Mouse (Mus musculus) neural tube, embryonic 14.5 days (tissue): ENCODE measurements around the gene Gm7029. TPM values are rescaled to one million over a fixed set of nuclear protein-coding genes. Genes with fewer than 3 reads are reported as not detected.

Experiments
- ATAC-seq: fragments of 200-750 bp; cut with Nextera tagmentation; 2 replicates; pipeline ENCODE4 v1.8.0; 2017; ENCODE audit warnings: low read depth, mild to moderate bottlenecking, moderate TSS enrichment, moderate library complexity
- H3K27ac ChIP-seq: fragments of 300-500 bp; sonication (generic); 2 replicates; pipeline ENCODE4 v1.5.1; 2014; ENCODE audit warnings: low read depth, mild to moderate bottlenecking, control low read depth, low read length, moderate library complexity, mixed read lengths
- H3K27me3 ChIP-seq: fragments of 300-500 bp; sonication (generic); 2 replicates; pipeline ENCODE4 v1.6.1; 2014; ENCODE audit warnings: low read length; ENCODE audit not compliant: control insufficient read depth, insufficient read depth
- H3K36me3 ChIP-seq: fragments of 300-500 bp; sonication (generic); 2 replicates; pipeline ENCODE4 v1.6.1; 2014; ENCODE audit warnings: low read length, mixed read lengths; ENCODE audit not compliant: control insufficient read depth, insufficient read depth
- H3K4me1 ChIP-seq: fragments of 300-500 bp; sonication (generic); 2 replicates; pipeline ENCODE4 v1.6.1; 2014; ENCODE audit warnings: low read length; ENCODE audit not compliant: control insufficient read depth, insufficient read depth
- H3K4me2 ChIP-seq: fragments of 300-500 bp; sonication (generic); 2 replicates; pipeline ENCODE4 v1.6.1; 2014; ENCODE audit warnings: mild to moderate bottlenecking, low read depth, low read length, control low read depth
- H3K4me3 ChIP-seq: fragments of 300-500 bp; sonication (generic); 2 replicates; pipeline ENCODE4 v1.5.1; 2014; ENCODE audit warnings: low read depth, low read length, control low read depth, mixed read lengths
- H3K9ac ChIP-seq: fragments of 300-500 bp; sonication (generic); replicated peaks from 2 replicates; pipeline ENCODE4 v1.6.1; 2014; ENCODE audit warnings: low read depth, mild to moderate bottlenecking, control low read depth, low read length, mixed read lengths
- H3K9me3 ChIP-seq: fragments of 300-500 bp; sonication (generic); 2 replicates; pipeline ENCODE4 v1.6.1; 2016; ENCODE audit warnings: low read length; ENCODE audit not compliant: control insufficient read depth
- WGBS: fragments of 180-500 bp; shearing (Covaris S2); extraction: QIAGEN DNeasy Blood & Tissue Kit; methylation state at CpG from one replicate; pipeline ENCODE4 v1.1.7; 2014; 5-methylcytosine and 5-hydroxymethylcytosine counted together
- polyA plus RNA-seq: library from polyadenylated mRNA; unstranded; fragments of >200 nt; fragmentation: Nextera tagmentation; extraction: Ambion mirVana; gene quantifications from 2 replicates; pipeline ENCODE4 v1.2.1, GENCODE M21; 2014

Gene Gm7029
- polyA plus RNA-seq, 1 experiment from 2014 or later: not detected

- ATAC-seq: peak; percentile 96
- Histone ChIP-seq H3K9me3 (no peaks in the 10 kb centered on the region), H3K9ac (peak within 1 kb of the TSS; percentile 84), H3K27me3 (no peaks in the 10 kb centered on the region), H3K4me1 (peaks cover 14% of the 10 kb centered on the region; the same call in 1 of the 2 replicates), H3K36me3 (peaks cover 26% of the 10 kb centered on the region), H3K4me2 (peak within 1 kb of the TSS; percentile 58), H3K4me3 (peak within 1 kb of the TSS; percentile 83), H3K27ac (peak within 1 kb of the TSS; percentile 78)
- under 1% methylated on average over 61 of the region's 68 CpGs for WGBS
Measured at GRCm38 (mm10) chr17:33909077-33909868, 35.6 kb downstream of the Gm7029 start, which contains the start of gene Daxx. Gene Daxx (plus strand): TSS chr17:33909414.

- H3K36me3 ChIP-seq: peaks cover 26% of the 10 kb centered on the region
- H3K4me3 ChIP-seq: peak overlapping the region; percentile 83
- 2% methylated on average over 14 of the region's 14 CpGs for WGBS
- H3K4me1 ChIP-seq: peaks cover 14% of the 10 kb centered on the region; the same call in 1 of the 2 replicates
- peak overlapping the region; percentile 78 for H3K27ac ChIP-seq
- peak overlapping the region; percentile 58 for H3K4me2 ChIP-seq
- H3K9ac ChIP-seq: peak overlapping the region; percentile 84
- no peaks in the 10 kb centered on the region for H3K9me3 ChIP-seq
- ATAC-seq: peak; percentile 1; the same call in 1 of the 2 replicates
- no peaks in the 10 kb centered on the region for H3K27me3 ChIP-seq
Measured at GRCm38 (mm10) chr17:33909869-33910250, 36.2 kb downstream of the Gm7029 start.

- WGBS: 60% methylated on average over 11 of the region's 11 CpGs
- Histone ChIP-seq H3K36me3 (peaks cover 26% of the 10 kb centered on the region), H3K4me2 (peak overlapping the region; percentile 58), H3K27me3 (no peaks in the 10 kb centered on the region), H3K27ac (no peak overlapping the region), H3K9ac (peak overlapping the region; percentile 84; the same call in 1 of the 2 replicates), H3K4me1 (peaks cover 14% of the 10 kb centered on the region; the same call in 1 of the 2 replicates), H3K9me3 (no peaks in the 10 kb centered on the region), H3K4me3 (peak overlapping the region; percentile 83; the same call in 1 of the 2 replicates)
- ATAC-seq: no peak
Measured at GRCm38 (mm10) chr17:33910346-33911051, 36.9 kb downstream of the Gm7029 start.

- Histone ChIP-seq H3K9ac (no peak overlapping the region), H3K27me3 (no peaks in the 10 kb centered on the region), H3K27ac (no peak overlapping the region), H3K4me1 (peaks cover 14% of the 10 kb centered on the region; the same call in 1 of the 2 replicates), H3K4me3 (no peak overlapping the region), H3K36me3 (peaks cover 26% of the 10 kb centered on the region), H3K9me3 (no peaks in the 10 kb centered on the region), H3K4me2 (no peak overlapping the region)
- WGBS: 95% methylated on average over 31 of the region's 31 CpGs
- no peak for ATAC-seq
Measured at GRCm38 (mm10) chr17:33911052-33911812, 37.6 kb downstream of the Gm7029 start.

GRCm38 (mm10) chr17:33911813-33912414 is 38.3 kb downstream of the Gm7029 start:
- H3K9me3 ChIP-seq: no peaks in the 10 kb centered on the region
- peaks cover 26% of the 10 kb centered on the region for H3K36me3 ChIP-seq
- no peak overlapping the region for H3K4me2 ChIP-seq
- H3K27me3 ChIP-seq: no peaks in the 10 kb centered on the region
- ATAC-seq: no peak
- H3K27ac ChIP-seq: no peak overlapping the region
- 95% methylated on average over 28 of the region's 28 CpGs for WGBS
- H3K4me1 ChIP-seq: peaks cover 18% of the 10 kb centered on the region
- no peak overlapping the region for H3K9ac ChIP-seq
- no peak overlapping the region for H3K4me3 ChIP-seq

- Histone ChIP-seq H3K4me2 (no peak overlapping the region), H3K27me3 (no peaks in the 10 kb centered on the region), H3K9ac (no peak overlapping the region), H3K4me1 (peaks cover 16% of the 10 kb centered on the region), H3K9me3 (no peaks in the 10 kb centered on the region), H3K4me3 (no peak overlapping the region), H3K27ac (no peak overlapping the region), H3K36me3 (peaks cover 26% of the 10 kb centered on the region)
- ATAC-seq: no peak
- WGBS: 95% methylated on average over 10 of the region's 10 CpGs
Measured at GRCm38 (mm10) chr17:33913264-33913663, 39.6 kb downstream of the Gm7029 start.

GRCm38 (mm10) chr17:33913905-33914304 is 40.3 kb downstream of the Gm7029 start:
- Histone ChIP-seq H3K4me1 (peaks cover 18% of the 10 kb centered on the region), H3K36me3 (peaks cover 26% of the 10 kb centered on the region)

GRCm38 (mm10) chr17:33914969-33915391 is 41.3 kb downstream of the Gm7029 start:
- Histone ChIP-seq H3K27ac (no peak overlapping the region), H3K9ac (no peak overlapping the region), H3K27me3 (no peaks in the 10 kb centered on the region), H3K9me3 (no peaks in the 10 kb centered on the region), H3K4me1 (peaks cover 24% of the 10 kb centered on the region), H3K4me2 (peak overlapping the region; percentile 26; the same call in 1 of the 2 replicates), H3K36me3 (peaks cover 26% of the 10 kb centered on the region), H3K4me3 (no peak overlapping the region)
- ATAC-seq: no peak
- WGBS: 76% methylated on average over 13 of the region's 13 CpGs

More at GRCm38 (mm10) chr17:33913905-33914304, 40.3 kb downstream of the Gm7029 start:
- Histone ChIP-seq H3K9ac (no peak overlapping the region), H3K4me2 (no peak overlapping the region), H3K4me3 (no peak overlapping the region), H3K9me3 (no peaks in the 10 kb centered on the region), H3K27ac (no peak overlapping the region), H3K27me3 (no peaks in the 10 kb centered on the region)
- no peak for ATAC-seq
- WGBS: 97% methylated on average over 8 of the region's 8 CpGs
